Mouse (Mus musculus) ovary, postnatal 14 days (tissue): ENCODE measurements at regions not wholly inside any gene's neighbourhood (a gene's known extent, or its start where the extent isn't known, plus 50 kb on each side); places are given as distances from the start of the nearest gene placed in this dataset.
A peak's percentile ranks its signal among the peaks of the same experiment; 100 is the strongest.

Experiments used
- DNase-seq: peaks from one replicate; pipeline ENCODE4 v3.0.0; 2022; ENCODE audit warnings: low spot score

DNA sequence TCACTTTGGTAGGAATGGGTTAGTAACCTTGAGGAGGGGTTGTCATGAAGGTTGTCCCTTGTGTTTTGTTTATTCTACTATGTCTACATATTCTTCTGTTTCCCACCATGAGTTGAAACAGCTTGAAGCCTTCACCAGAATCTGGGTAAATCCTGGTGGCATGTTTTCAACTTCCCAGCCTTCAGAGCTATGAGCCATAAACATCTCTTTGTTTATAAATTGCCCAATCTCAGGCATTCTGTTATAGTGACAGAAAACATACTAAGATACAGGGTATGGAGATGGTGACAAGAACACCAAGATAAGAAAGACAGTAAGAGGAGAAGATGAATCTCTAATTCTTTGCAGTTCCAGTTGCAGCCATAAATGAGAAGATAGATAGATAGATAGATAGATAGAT, 396.5 kb downstream of the Tns1 start:
- no peak for DNase-seq

DNA sequence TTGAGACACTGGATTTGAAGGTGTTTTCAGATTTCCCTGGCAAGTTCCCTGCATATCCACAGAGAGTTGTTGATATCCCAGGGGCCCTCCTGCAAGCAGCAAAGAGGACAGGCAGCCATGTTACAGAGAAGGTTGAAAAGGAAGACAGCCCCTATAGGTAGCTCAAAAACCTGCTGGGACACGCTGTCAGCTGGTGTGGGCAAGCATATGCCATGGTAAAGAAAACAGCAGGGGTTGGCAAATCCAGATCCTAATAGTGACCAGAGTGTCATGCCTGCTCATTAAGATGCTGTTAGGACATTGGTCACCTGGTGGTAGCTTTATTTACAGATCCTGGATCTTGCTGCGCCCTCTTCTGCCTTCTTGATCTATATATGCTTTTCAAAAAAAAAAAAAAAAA, 397.6 kb downstream of the Tns1 start:
- DNase-seq, result no peak

DNA sequence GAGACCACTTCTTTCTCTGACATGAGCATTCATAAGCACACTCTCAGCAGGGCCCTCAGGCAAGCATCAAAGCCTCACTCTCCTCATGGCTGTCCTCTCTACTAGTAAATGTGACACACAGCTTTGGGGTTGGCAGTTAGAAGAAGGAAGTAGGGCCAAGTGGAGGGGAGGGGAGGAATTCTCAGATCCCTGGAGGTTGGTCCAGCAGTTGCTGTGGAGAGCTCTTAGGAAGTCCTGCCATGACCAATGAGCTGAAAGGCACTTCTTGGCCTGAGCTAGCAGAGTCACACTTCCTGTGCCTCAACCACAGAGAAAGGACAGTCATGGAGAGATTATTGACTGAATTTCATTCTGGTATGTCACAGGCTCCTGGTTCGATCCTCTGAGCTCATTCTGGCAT, 398.8 kb downstream of the Tns1 start:
- no peak for DNase-seq

DNA sequence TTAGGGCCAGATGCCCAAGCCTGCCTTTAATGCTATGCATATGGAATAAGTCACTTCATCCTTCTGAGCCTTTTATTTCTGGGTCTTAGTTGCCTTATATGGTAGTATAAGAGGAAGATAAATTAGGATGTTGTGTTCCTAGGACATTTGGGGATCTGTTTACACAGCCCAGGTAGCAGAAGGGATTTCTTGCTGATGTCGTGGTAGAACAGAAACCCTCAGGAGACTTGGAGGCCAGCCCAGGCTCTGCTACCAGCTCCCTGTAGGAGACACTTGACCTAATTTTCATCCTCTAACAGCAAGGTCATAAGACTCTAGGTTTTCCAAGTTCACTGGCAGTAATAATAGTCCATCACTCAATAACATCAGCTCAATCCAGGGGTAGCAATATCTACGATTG, 399.7 kb downstream of the Tns1 start:
- DNase-seq, result no peak

DNA sequence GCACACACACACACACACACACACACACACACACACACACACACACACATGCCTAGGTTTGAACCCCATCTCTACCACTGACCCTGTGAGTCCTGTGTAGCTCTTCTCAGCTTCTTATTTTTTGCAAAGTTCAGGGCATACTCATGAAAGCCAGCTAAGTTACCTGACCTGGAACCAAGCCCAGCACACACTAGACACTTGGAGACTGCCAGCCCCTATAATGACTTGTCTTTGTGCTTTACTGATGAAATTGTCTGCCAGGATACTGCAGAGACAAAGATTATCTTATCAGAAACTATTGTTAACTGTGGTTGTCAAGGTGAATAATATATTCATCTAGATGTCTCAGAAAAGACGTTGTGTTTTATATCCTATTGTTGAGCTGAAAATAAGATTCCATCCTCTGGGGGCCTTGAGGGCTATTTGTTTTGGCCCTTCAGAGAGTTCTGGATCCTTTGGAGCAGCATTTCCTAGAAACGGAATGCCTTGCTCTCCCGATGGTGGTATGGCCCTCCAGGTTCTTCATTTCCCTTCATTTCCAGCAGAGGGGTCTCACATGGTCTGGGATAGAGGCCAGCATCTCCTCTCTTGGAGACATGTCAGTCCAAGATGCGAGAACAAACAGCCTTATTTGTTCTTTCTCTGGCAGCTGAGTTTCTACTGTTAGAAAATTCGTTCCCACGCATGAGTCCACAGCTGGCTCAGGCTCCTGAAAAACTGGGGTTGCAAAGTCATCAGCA, 402.6 kb downstream of the Tns1 start:
- DNase-seq, result no peak

DNA sequence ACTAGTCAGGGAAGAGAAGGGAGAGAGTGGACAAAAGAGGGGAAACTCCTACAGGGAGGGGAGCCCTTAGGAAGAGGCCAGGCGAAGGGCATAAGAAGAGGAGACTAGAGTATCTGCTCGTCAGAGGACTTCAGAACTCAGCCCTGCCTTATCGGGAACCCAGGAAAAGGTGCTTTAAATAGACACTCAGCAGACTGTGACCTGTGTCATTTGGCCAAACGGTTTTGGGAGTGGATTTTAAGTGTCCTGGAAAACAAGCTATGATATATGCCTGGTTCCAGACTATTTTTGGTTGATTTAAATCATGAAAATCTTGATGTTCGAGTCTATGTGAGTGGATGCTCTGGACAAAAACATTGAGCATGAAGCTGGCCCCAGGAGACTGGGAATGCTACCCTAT, 405.8 kb downstream of the Tns1 start:
- DNase-seq, result no peak

DNA sequence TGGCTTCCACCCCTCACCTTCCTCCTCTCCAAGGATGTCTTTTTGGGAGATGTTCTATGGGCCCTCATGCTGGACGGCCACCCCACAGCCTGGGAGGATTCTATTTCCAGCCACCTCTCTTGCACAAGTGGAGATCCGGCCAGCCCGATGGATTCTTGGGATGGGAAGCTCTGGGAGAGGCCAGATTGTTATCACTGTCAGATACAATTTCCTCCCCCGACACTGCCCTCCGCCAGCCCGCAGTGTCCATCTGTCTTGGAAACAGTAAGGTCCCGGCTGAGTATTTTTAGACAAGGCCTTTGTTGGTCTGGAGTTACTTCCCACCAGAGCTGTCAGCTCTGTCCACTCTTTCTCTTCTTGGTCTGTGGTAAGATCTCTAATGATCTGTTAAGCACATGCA, 406.8 kb downstream of the Tns1 start:
- no peak for DNase-seq

DNA sequence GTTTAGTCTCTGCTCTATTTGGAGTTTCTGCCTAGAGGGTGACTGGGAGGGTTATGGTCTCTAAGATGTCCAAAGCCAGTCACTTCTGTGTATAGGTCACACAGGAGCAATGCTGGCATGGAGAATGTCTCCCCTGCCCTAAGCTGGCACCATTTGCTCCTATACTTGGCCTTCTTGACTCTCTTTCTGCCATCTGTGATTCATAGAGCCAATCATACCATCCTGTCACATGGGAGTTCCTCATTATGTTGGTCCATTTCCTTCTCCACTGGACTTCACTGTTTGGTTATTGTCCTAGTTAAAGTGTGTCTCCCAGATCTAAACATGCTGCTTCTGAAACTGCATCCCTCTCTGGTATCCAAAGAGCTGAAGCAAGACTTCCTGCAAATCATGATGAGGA, 407.3 kb downstream of the Tns1 start:
- DNase-seq, result no peak

DNA sequence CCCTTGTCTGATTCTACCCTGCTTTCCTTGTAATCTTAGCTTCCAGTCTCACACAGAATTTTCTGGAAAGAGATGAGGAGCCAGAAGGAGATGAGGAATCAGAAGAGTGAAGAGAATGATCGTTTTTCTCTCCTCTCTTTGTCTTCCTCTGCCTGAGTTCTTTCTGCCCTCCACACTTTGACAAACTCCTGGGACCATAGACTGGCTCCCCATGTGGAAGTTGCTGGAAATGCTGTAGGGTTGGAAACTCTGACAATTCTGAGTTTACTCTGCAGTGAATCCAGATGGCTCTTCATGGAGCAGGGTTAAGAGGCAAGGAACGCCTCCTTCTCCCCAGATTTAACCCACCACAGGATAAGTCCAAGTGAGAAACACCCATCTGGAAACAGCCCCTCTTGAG, 408.7 kb downstream of the Tns1 start:
- no peak for DNase-seq

DNA sequence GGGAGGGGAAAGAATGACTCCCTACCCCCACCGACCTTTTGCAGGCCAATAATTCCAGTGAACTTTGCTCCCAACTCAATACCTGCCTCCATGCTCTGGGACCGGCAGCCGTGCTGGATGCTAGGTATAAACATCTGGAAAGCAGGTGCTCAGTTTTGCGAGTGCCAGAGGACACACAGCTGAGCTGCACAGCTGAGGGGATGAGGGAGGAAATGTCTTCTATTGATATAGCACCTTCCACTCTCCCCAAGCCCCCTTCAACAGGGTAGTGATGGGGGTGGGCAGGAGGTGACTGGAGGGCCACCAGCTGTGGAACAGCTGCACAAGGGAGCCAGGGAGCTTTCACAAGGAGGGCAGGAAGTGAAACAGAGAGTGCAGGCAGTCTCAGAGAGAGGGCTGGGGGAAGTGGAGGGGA, 421.8 kb downstream of the Tns1 start:
- DNase-seq, result no peak

DNA sequence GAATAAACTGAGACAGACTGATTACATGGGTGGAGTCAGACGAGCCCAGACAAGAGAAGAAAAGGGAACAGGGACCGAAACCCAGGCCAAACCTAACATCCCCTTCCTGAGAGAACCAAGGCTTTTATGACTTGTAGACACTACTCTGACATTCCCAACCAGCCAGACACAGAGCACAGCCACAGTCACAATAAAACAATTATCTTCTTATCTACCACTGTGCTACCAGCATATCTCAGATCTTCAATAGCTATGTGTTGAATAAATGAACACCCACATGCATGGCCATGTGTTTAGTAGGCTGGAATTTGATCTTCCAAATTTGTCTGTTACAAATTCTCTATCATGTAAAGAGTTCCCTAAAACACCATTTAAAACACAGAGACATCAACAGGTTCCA, 430.7 kb downstream of the Tns1 start:
- no peak for DNase-seq

DNA sequence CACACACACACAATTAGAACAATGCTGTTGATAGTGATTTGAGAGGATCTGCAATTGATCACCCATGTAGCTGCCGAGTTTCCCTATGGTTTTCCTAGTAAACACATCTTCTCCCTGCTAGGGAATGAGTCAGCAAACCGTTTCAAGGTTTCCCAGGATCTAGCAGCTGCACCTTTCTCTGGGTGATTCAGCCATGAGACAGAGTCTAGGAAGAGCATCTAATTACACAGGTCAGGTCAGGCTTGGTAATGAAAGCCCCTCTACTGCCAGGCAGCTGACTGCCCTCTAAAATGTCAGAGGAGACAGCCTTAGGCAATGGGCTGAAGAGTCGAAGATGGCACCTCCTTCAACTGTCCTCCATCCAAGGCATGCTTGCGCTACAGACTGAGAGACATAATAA, 438.5 kb downstream of the Tns1 start:
- no peak for DNase-seq

DNA sequence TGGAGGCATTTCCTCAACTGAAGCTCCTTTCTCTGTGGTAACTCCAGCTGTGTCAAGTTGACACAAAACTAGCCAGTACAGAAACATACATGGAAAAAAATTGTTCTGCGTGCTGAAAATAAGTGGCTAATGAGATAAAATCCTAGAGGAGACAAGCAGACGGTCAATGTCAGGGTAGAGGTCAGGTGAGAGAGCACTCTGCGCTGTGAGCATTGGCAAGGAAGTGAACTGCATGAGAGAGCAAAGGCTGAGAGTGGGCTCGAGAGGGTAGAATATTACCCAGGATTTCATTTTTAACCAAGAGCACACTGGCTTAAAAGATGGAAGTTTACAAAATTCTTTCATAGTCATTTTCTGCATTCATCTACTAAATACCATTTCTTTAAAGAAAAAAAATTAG, 439.2 kb downstream of the Tns1 start:
- DNase-seq, result no peak

DNA sequence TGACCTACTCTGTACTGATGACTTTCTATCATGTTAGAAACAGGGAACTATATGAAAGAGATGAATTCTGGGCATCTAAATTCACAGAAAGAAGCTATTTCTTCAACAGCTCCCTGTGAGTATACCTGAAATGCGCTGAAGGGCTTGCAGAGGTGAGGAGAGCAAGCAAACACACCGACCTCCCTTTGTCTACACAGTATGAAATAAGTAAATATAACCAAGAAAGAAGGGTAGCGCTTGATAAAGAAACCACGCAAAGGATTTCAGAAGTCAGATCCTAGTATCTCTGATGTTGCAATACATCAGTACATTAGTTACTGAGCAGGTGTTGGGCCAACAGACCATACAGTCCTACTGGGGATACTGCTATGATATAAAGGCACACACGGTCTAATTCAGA, 440.1 kb downstream of the Tns1 start:
- DNase-seq, result no peak

DNA sequence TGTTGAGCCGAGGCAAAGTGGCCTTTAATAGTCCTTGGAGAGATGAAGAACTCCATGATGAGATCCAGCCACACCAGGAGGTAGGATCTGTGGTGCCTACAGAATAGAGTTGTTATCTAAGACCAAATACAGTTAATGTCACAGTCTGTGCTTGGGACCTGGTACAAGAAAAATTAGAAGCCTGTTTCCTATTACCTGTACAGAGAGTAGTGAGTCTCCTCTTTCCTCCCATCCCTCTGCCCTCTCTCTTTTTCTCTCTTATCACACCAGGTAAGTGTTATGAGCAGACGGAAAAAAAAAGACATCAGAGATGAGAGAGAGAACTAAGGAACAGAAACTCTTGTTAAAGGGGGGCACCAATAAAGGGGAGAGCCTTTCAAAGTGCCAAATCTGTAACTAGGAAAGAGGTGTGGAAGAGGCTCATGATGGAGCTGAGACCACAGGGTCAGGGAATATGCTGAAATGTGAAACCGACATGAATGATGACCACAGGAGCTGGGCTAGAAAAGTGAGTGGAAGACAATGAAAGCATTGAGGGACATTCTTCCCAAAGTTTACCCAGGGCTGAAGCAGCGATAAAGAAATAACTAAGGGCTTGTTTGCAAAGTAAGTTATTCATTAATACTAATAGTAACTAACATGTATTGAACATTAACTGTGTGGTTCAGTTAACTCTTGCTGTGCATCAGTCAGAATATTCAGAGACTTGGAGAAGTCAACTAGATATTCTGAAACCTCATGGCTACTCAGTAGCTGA, 440.9 kb downstream of the Tns1 start:
- DNase-seq, result no peak

DNA sequence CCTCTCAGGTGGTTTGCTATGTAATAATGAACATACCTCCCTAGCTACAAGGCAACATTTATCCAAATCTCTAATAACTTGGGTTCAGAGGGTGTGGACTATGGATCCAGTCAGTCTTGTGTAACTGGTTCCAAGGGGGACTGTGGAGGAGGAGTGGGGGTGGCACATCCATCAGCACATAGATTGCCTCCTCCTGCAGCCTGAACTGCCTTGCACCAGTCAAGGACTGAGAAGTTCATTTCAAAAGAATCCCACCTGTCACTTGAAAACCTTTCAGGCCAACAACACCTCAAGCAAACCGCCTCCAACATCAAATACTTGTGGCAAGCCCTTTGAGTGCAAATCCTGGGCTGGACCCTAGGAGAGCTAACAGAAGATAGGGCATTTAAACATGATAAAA, 442.6 kb downstream of the Tns1 start:
- DNase-seq, result no peak

DNA sequence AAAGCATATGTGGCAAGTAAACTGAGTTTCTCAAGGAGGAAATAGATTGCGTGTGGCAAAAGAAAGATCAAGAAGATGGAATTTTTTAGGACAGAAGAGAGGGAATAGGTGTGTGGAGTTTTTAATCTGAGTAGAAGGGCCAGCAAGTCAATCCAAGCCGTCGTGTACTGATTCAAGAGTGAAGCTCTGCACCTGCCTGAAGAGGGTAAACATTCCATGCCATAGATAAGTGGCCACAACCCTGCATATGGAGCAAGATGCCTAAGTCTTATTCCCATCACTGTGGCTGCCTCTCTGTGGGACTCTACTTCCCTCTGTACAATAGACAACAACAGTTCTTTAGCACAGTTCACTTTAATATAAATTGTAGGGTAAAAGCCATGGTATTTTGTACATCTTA, 443.4 kb downstream of the Tns1 start:
- no peak for DNase-seq

DNA sequence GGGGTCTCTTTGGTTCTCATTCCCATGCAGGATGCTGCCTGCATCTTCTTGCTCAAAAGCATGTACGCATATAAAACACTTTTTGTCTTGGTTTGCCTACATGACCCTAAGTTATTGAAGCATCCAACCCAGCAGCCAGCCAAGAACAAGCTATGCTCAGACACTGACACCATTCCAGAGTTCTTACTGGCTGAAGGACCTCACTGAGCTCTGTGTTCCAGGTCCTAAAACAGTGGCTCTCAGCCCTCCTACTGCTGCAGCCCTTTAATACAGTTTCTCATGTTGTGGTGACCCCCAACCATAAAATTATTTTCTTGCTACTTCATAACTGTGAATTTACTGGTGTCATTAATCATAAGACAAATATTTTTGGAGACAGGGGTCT, 450.4 kb downstream of the Tns1 start:
- DNase-seq, result no peak

DNA sequence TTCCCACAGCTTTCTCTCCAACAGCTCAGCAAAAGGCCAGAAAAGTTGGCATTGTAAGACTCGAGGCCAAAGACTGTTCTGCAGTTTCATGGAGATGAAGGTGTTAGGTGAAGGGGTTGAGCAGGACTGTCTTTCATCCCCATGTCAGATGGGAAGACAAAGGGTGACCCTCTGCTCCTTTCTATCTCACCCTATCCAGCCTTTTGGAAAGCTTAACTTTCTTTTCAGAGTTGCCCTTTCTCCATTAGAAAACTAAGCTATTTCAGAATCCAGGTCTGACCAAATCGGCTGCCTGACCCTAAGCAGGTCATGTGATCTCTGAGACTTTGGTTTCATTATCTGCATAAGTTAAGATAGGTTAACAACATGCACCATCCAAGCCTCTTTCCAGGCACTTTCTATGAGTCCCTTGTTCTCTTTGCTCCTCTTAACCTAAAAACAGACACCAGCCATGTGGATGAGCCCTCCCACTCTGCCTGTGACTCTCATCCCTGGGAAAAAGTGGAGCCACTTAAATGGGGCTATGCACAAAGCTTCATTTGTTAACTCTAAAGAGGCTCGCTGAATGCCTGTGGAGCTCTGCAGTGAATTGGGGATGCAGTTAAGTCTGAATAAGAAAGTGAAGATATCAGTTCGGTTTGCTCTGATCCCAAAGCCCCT, 450.9 kb downstream of the Tns1 start:
- no peak for DNase-seq

DNA sequence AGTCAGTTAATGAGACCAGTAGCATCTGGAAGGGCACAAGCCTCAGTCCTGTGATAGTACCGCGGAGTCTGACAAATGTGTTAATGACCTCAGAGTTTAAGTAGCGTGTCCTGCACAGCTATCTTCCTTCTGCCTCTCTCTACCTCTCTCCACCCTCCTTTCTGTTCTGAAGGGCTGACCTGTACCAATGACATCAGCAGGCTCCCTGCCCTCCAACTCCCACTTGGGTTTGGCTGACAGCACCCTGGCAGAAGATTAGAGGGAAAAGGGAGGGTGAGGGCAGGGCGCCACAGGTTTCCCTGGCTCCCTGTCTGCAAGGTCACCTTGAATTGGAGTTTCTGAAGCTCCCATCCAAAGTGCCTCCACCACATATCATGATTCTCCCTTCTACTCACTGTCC, 452.0 kb downstream of the Tns1 start:
- DNase-seq, result peak; percentile 27

DNA sequence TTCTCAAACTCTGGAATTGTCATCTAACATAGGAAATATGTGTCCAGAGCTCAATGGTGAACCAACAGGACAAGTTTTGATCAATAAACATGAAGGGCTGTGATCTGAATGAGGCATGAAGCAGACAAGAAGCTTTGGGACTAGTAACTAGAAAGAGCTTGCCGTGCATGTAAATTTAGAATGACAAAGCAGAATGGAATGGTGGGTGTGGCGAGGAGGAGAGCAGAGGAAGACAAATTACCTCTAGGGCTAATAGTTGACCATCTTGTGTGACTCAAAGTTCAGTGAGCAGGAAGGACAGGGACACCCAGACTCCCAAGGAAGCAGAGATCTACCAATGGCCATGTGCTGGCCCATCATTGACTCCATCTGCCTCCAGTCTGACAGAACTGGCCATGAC, 455.6 kb downstream of the Tns1 start:
- no peak for DNase-seq

DNA sequence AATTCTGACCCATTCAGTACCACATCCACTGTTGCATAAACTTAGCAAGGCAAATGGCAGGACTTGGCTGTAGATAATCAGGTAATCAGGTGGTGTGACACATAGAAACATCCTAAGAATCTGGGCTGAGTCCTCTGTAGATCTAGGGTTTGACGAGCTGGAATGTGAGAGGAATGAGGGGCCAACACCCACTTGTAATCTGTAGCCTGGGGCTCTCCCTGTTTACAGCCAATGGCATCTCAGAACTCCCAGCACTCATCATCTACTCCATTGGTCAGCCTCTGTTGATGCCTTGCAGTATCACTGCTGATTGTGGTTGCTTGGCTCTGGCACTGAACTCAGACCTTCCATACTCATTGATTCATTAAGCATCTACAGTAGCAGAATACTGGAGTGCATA, 460.7 kb downstream of the Tns1 start:
- no peak for DNase-seq

DNA sequence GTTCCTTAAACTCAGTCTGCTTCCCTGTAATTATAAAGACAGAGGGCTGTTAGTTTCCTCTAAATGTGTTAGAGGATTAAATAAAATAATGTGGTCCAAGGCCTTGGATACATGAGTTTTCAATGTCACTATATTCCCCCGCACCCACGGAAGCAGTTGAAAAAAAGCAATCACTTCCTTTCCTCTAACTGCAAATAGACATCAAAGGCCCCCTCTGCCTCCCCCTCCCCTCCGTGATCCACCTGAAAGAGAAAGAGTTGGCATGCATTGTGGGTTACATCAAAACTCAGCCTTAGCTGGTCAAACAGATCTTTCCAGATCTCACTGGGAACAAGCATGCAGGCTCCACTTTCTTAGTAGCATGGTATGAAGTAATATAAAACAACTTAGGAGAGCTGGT, 479.2 kb downstream of the Tns1 start:
- DNase-seq, result no peak

DNA sequence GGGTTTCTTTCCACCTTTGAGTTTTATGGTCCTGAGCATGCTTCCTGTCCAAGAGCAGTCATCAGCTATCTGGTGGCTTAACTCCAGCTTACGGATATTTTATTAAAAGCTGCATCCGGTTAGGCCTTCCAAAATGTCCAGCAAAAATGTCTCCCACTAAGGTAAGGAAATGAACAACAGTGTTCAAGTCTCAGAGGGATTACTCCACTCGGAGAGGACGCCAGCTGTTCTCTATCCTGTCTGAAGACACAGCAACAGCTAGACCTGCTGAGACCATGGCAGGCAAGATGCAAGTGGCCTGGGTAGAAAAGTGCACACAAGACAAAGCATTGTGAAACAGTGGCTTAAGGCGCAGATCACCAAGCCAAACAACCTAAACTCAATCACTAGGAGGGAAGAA, 479.9 kb downstream of the Tns1 start:
- no peak for DNase-seq
